Mouse (Mus musculus): ENCODE results near the gene Abr.

Abr gene

GRCm38 (mm10) chr11:76376425-76376824 lies 245.7 kb downstream of the Abr start:
- DNase-seq (ENCODE audit: low read depth, low spot score) = no peak

DNA sequence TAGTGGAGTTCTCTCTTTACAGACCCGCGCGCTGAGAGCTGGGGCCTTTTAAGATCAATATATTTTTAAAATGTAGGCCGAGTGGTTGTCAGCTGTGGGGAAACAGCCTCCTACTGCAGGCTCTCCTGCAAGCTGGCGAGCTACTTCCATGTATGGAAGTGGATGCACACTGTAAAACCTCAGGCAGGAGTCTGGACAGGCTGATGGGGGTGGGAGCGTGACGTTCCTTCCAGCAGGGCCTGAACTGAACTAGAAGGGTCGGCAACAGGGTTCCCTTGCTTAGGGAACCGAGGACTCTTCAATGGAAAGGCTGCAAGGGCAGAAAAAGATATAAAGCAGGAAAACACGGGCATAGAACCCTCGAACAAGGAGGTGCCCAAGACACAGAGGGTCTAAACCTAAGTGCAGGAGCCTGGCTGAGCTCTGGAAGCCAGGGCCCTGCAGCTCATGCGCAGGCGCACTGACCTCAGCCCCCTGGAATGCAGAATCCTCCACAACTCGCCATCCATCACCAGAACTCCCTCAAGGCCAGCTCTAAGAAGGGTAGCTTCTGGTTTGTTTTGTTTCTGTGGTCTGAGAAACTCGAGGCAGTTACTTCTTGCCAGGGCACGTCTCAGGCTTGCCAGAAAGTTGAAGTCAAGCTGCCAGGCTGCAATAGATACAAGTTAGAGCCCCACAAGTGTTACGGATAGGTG lies 247.5 kb downstream of the Abr start:
- DNase-seq (ENCODE audit: low read depth, low spot score) = no peak

- DNase-seq (ENCODE audit: low read depth, low spot score) = no peak
Measured at GRCm38 (mm10) chr11:76372534-76372933, 249.6 kb downstream of the Abr start.

DNA sequence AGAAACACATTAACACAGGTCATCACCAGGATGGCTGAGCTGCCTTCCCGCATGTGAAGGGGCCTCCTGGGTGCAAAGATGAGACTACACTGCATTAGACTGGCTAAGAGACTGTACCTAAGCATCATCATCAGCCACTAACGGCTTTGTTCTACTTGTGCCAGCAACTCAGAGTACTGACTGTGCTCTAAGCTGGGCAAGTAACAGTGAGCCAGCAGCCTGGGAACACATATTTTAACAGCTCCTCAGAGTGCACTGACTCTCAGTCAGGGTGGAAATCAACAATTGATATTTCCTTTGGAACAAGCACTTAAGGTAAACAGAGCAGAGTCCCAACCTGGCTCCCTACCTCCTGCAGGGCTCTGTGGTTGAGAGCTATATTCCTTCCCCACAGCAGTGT lies 250.0 kb downstream of the Abr start:
- no peak for DNase-seq (ENCODE audit: low read depth, low spot score)

- DNase-seq (ENCODE audit: low read depth, low spot score) = no peak
Measured at GRCm38 (mm10) chr11:76370491-76370890, 251.6 kb downstream of the Abr start.

Measured in WW6 (cell line).